Mouse (Mus musculus): Measurements from ENCODE around the gene Prss54. TPM values are rescaled to one million over a fixed set of nuclear protein-coding genes. Genes with fewer than 3 reads are reported as not detected.

Gene Prss54
- polyA plus RNA-seq, 1 experiment = not detected

GRCm38 (mm10) chr8:95566217-95566616, 9.9 kb downstream of the Prss54 start:
- WGBS = 32% methylated on average over 4 of the region's 4 CpGs
- DNase-seq (ENCODE audit: low read depth, low spot score) = no peak

- no peak for DNase-seq (ENCODE audit: low read depth, low spot score)
- WGBS = 82% methylated on average over 2 of the region's 2 CpGs
These were observed 20.2 kb downstream of the Prss54 start for GRCm38 (mm10) chr8:95555963-95556362.

DNA sequence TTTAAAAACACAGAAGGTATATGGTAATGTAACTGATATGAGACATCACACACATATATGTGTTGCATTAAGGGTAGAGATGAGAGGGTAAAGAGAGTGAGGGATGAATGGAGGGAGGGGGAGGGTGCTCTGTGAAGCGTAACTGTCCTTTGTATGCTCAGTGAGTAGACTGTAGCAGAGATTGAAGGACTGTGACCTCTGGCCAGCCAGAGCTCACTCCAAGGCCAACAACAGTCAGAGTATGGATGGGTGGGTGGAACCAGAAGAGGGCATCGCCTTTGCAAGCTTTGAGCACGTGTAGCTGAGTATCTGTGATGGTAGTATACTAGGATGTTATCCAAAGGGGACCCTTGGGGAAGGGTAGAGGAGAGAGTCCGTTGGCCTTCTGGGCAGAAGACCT, 24.6 kb downstream of the Prss54 start:
- no peak for DNase-seq (ENCODE audit: low read depth, low spot score)
- 58% methylated on average over 4 of the region's 4 CpGs for WGBS

- 50% methylated on average over 16 of the region's 16 CpGs for WGBS
- no peak for DNase-seq (ENCODE audit: low read depth, low spot score)
These were observed 26.0 kb downstream of the Prss54 start for GRCm38 (mm10) chr8:95549871-95550829.

DNA sequence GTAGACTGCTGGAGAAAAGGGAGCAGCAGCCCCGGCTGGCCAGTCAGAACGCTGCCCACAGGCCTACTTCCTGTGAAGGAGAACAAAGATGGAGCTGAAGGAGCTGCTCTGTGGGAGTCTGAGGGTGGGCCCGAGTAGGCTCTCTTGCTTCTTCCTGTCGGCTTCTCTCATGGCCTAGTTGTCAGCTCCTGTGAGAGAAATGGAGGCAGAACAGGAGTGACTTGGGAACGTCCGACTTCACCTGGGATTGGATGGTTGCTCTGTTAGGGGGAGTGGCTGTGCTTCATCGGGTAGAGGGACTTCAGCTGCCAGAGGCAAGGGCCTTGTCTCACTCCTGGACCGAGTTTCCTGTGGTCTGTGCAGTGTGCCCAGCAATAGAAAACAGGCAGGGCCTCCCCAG, 28.2 kb downstream of the Prss54 start:
- no peak for DNase-seq (ENCODE audit: low read depth, low spot score)
- 69% methylated on average over 8 of the region's 8 CpGs for WGBS

- no peak for DNase-seq (ENCODE audit: low read depth, low spot score)
- WGBS = 72% methylated on average over 4 of the region's 4 CpGs
These were observed 29.2 kb downstream of the Prss54 start for GRCm38 (mm10) chr8:95546986-95547385.

- no peak for DNase-seq (ENCODE audit: low read depth, low spot score)
- 69% methylated on average over 17 of the region's 17 CpGs for WGBS
These were observed 30.3 kb downstream of the Prss54 start for GRCm38 (mm10) chr8:95545815-95546214.

- WGBS = 51% methylated on average over 3 of the region's 3 CpGs
- no peak for DNase-seq (ENCODE audit: low read depth, low spot score)
These were observed 33.1 kb downstream of the Prss54 start for GRCm38 (mm10) chr8:95543065-95543464.

- no peak for DNase-seq (ENCODE audit: low read depth, low spot score)
- WGBS = 23% methylated on average over 6 of the region's 6 CpGs
These were observed 33.9 kb downstream of the Prss54 start for GRCm38 (mm10) chr8:95542191-95542590.

DNA sequence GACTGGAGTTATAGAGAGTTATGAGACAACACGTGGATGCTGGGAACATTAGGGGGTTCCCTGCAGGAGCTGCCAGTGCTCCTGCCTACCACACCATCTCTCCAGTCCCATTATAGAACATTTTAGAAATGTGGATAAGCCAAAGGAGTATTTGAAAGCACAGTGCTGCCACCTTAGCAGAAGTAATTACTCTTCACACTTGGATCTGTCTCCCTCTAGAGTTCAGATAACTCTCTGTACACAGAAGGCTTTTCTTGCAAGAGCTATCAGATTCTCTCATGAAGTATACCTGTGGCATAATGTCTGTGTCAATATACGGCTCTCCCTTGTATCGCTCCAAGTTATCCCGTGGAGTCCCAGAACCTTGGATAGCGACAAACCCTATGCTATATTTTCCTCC, 36.7 kb downstream of the Prss54 start:
- 69% methylated on average over 5 of the region's 5 CpGs for WGBS
- DNase-seq (ENCODE audit: low read depth, low spot score) = no peak

DNA sequence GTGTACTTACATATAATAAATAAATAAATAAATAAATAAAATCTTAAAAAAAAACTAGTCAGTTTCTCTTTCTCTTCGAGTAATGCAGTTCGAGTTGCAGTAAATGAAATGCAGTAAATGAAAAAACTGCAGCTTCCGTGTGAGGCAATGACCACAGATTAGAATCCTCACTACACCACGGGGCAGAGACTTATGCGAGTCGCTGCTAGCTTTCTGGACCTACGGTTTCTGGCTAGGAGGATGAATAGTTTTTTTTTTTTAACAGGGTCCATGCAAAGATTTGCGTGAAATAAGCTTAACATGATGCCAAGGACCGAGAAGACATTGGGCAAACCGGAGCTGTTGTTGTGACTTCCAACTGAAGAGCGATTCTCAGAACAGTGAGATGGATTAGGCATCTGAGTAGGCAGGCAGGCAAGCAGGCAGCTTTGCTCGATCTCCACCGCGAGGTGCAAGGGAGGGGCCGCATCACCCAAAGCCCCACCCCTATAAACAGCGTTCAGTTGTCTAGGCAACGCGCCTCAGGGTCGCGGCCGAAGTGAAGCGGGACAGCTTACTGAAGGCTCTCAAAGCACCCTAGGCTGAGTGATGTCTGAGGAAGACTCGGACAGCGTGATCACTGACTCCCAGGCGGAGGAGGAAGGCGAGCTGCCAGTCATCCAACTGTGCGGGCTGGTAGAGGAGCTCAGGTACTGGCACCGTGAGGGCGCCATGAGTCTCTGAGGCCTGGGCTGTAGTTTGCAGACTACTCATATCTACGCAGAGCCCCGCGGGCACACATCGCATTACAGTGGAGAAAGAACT, 42.4 kb downstream of the Prss54 start, which contains the start of gene Ccdc113:
Gene Ccdc113 (plus strand): TSS at position 502 of the 804 bp plus-strand sequence.
- no peak for DNase-seq (ENCODE audit: low read depth, low spot score)
- 5% methylated on average over 33 of the region's 33 CpGs for WGBS

- no peak for DNase-seq (ENCODE audit: low read depth, low spot score)
These were observed 43.9 kb downstream of the Prss54 start for GRCm38 (mm10) chr8:95532206-95532605.

DNA sequence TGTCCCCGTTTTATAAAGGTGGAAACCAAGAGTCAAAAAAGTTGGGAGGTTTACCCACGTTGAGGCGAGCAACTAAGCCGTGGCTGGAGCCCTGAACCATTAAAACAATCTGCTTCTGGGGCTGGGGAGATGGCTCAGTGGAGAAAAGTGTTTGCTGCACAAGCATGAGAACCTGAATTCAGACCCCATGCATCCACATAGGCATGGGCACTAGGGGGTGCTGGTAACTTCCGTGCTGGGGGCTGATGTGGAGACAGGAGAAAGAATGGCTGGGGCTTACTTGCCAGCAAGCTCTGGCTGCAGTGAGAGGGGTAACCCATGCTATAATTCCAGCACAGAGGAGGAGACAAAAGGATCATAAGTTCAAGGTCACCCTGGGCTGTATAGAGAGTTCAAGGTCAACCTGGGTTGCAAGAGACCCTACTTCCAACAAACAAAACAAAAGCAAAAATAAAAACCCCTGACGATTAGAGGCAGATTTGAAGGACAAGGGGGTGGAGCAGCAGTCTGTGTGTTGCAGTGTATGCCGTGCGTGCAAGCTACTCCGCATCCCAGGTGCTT, 47.3 kb downstream of the Prss54 start:
- DNase-seq (ENCODE audit: low read depth, low spot score) = no peak
- WGBS = 63% methylated on average over 9 of the region's 9 CpGs

More at GRCm38 (mm10) chr8:95532206-95532605, 43.9 kb downstream of the Prss54 start:
- 30% methylated on average over 4 of the region's 4 CpGs for WGBS

DNA sequence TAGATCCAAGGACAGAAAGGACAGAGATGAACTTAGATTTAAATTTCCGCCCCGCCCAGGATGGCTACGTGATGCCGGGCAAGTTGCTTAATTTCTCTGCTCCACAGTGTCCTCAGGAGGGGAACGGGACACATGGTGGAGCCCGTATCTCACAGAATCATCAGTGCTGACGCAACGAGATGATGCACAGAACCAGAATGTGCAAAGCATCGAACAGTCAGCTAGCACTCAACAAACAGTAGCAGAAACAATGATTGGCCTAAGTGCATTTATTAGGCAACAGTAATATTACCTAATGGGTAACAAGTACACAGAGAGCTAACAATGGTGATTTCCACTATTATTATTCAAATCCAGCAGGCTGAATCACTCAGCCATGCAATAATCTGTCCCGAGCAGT, 47.9 kb downstream of the Prss54 start:
- DNase-seq (ENCODE audit: low read depth, low spot score) = no peak
- WGBS = 83% methylated on average over 10 of the region's 10 CpGs

- 90% methylated on average over 4 of the region's 4 CpGs for WGBS
- no peak for DNase-seq (ENCODE audit: low read depth, low spot score)
These were observed 52.1 kb downstream of the Prss54 start for GRCm38 (mm10) chr8:95523991-95524390.

DNA sequence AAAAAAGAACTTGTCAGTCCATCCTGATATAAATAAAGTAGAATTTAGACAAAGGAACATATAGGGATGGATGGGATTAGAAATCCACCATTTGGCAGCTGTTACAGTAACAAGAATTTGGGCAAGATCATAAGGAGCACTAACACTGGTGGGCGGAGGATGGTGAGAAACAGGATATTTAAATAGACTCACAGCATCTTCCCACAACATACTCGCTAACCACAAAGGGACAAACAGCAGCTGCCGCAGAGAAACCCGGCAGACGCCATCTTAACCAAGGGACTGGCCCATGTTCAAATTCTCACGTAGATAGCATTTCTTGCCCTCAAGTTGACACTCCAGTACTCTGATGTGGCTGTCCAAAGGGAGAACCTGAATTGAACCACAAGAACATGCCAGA, 59.2 kb downstream of the Prss54 start:
- 80% methylated on average over 6 of the region's 6 CpGs for WGBS

DNA sequence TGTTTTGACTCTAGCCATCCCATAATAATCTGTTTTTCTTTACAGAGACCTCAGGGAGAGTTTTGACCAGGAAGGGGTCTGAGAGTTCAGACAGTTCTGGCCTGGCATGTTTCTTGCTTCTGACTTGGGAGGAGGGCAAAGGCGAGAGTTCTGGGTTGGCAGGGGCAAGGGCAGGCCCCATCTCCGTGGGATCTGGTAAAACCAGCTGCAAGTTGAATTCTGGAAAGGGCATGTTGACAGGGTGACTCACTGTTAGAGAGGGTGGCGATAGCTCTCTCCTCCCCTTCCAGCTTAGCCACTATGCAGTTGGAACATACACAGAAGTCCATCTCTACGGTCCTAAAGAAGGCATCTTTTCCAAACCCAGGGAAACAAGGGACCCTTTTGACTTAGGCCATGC, 62.9 kb downstream of the Prss54 start:
- WGBS = 51% methylated on average over 4 of the region's 4 CpGs
- no peak for DNase-seq (ENCODE audit: low read depth, low spot score)

More for the DNA sequence above, 59.2 kb downstream of the Prss54 start:
- DNase-seq (ENCODE audit: low read depth, low spot score) = no peak

DNA sequence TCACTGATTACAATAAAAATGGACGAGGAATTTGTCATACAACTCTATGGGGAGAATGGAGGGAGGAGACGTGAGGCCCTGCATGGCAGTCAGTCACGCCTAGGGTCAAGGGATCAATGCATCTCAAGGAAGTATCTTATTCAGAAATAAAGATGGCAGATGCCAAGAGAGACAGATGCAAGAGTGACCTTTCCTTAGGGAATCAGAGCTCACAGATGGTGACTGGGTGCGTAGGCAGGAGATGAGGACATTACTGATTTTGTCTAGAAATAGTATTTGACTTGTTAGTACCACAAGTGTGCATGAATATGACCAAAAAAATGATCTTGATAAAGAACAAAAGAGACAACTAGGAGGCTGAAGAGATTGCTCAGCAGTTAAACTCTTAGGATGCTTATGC, 63.9 kb downstream of the Prss54 start:
- WGBS = 38% methylated on average over 4 of the region's 4 CpGs
- DNase-seq (ENCODE audit: low read depth, low spot score) = no peak

Data from large intestine, adult 2 months (tissue).